8 mouse cellular contexts compared by ENCODE assay signal in genomic region chr2:177897046-177897578, GRCm38 (mm10). TPM values are rescaled to one million over a fixed set of nuclear protein-coding genes. Genes with fewer than 3 reads are reported as not detected.
A peak's percentile ranks its signal among the peaks of the same experiment; 100 is the strongest.
DNase-seq lines count a peak whose midpoint lies in the region; ATAC-seq and TF ChIP-seq lines count a peak whose summit lies in the region.
"Not testable (repeated sequence)": the region's sequence is repeated elsewhere in the genome, so short reads cannot be mapped to it uniquely, and the experiment has no call there.

Gene Gm14327 (plus strand): TSS chr2:177897096.

- WGBS in embryonic facial prominence, embryonic 14.5 days: 39% methylated on average over 8 of the region's 13 CpGs
- WGBS in kidney, adult 2 months: 56% methylated on average over 11 of the region's 13 CpGs
- 32% methylated on average over 11 of the region's 13 CpGs for WGBS in liver, embryonic 12.5 days (ENCODE audit: insufficient replicate concordance)

- peak; percentile 56 for DNase-seq in 3134 (ENCODE audit: extremely low read depth, insufficient read length, low spot score)
- DNase-seq in embryonic facial prominence, embryonic 14.5 days (ENCODE audit: low spot score); heart, postnatal 25 days (ENCODE audit: low spot score); kidney, adult 2 months: not testable (repeated sequence)
- DNase-seq in heart, adult 18-20 months: peak in 1 of 2 experiments; percentile 19

- not testable (repeated sequence) for H3K9ac ChIP-seq in embryonic facial prominence, embryonic 14.5 days (ENCODE audit: low read depth, low read length); liver, embryonic 12.5 days

- not testable (repeated sequence) for H3K4me1 ChIP-seq in brown adipose tissue, adult 24 weeks (ENCODE audit: control insufficient read depth, insufficient read depth, insufficient read length, low read length); embryonic facial prominence, embryonic 14.5 days (ENCODE audit: control insufficient read depth, insufficient read depth, low read length); kidney, adult 2 months (ENCODE audit: control insufficient read depth, insufficient read depth, low read length); liver, embryonic 12.5 days

- TF ChIP-seq POLR2A in kidney, adult 2 months (IDR thresholded peaks at IDR 0.05; ENCODE audit: low read depth, low read length); myocyte (IDR thresholded peaks at IDR 0.05; ENCODE audit: insufficient read length, low read depth): not testable (repeated sequence)

- H3K79me2 ChIP-seq in myocyte (ENCODE audit: control insufficient read depth, insufficient read depth): not testable (repeated sequence)

- H3K27ac ChIP-seq in brown adipose tissue, adult 24 weeks (replicated peaks; ENCODE audit: low read depth, low read length); embryonic facial prominence, embryonic 14.5 days (replicated peaks; ENCODE audit: low read depth, low read length); kidney, adult 2 months (ENCODE audit: insufficient read depth, low read depth, low read length); liver, embryonic 12.5 days: not testable (repeated sequence)

- not testable (repeated sequence) for H3K27me3 ChIP-seq in embryonic facial prominence, embryonic 14.5 days (replicated peaks; ENCODE audit: control insufficient read depth, insufficient read depth, low read length); kidney, adult 2 months (replicated peaks; ENCODE audit: control insufficient read depth, insufficient read depth, low read length); liver, embryonic 12.5 days (replicated peaks); myocyte (ENCODE audit: control insufficient read depth, insufficient read depth, insufficient read length)

- not testable (repeated sequence) for H3K4me2 ChIP-seq in embryonic facial prominence, embryonic 14.5 days (ENCODE audit: low read depth, low read length)
- H3K4me2 ChIP-seq in liver, embryonic 12.5 days: peak within 1 kb of the TSS; percentile 18; the same call in 1 of the 2 replicates
- peak within 1 kb of the TSS; percentile 48 for H3K4me2 ChIP-seq in myocyte (ENCODE audit: low read depth)

- not testable (repeated sequence) for H3K36me3 ChIP-seq in embryonic facial prominence, embryonic 14.5 days (ENCODE audit: control insufficient read depth, insufficient read depth, low read length); kidney, adult 2 months (ENCODE audit: control insufficient read depth, insufficient read depth, low read length); liver, embryonic 12.5 days; myocyte (ENCODE audit: control insufficient read depth, insufficient read depth)

- not testable (repeated sequence) for TF ChIP-seq CTCF in kidney, adult 2 months (conservative IDR thresholded peaks at IDR 0.05; ENCODE audit: insufficient read depth, insufficient read length, low read depth, low read length)

- intact Hi-C loops in heart, postnatal 25 days (cut with DNase I): not testable (repeated sequence)

- H3K9me3 ChIP-seq in embryonic facial prominence, embryonic 14.5 days (ENCODE audit: control insufficient read depth, low read length); liver, embryonic 12.5 days (replicated peaks): not testable (repeated sequence)

- not testable (repeated sequence) for ATAC-seq in embryonic facial prominence, embryonic 14.5 days (ENCODE audit: low read depth); liver, embryonic 12.5 days

- peak within 1 kb of the TSS; percentile 49 for H3K4me3 ChIP-seq in brown adipose tissue, adult 24 weeks (ENCODE audit: insufficient read depth, low read depth, low read length)
- H3K4me3 ChIP-seq in embryonic facial prominence, embryonic 14.5 days (ENCODE audit: low read depth, low read length): peak within 1 kb of the TSS; percentile 16; the same call in 1 of the 2 replicates
- peak within 1 kb of the TSS; percentile 42; the same call in 1 of the 2 replicates for H3K4me3 ChIP-seq in kidney, adult 2 months (ENCODE audit: insufficient read depth, low read depth, low read length)
- peak within 1 kb of the TSS; percentile 15; the same call in 1 of the 2 replicates for H3K4me3 ChIP-seq in liver, embryonic 12.5 days
- H3K4me3 ChIP-seq in myocyte: peak within 1 kb of the TSS; percentile 24

- not testable (repeated sequence) for H3ac ChIP-seq in myocyte (ENCODE audit: control insufficient read depth, insufficient read length)

RNA-seq across cellular contexts. Expression of gene Gm14327, which starts in this region (rescaled TPM):
- polyA plus RNA-seq in brown adipose tissue, adult 24 weeks (2012; ENCODE audit: insufficient read depth, insufficient read length, missing spikeins): 3.1 and 8.3 TPM in 2 replicates
- polyA plus RNA-seq in embryonic facial prominence, embryonic 14.5 days (2014; fragmentation: Nextera tagmentation; extraction: Ambion mirVana): 4.6 and 6.2 TPM in 2 replicates
- 10 to 100 TPM; 47.3 to 59.0 TPM for total RNA-seq in heart, adult 18-20 months (2021)
- 10 to 100 TPM; 39.5 to 49.1 TPM for total RNA-seq in heart, postnatal 25 days (2021)
- polyA plus RNA-seq in kidney, adult 2 months (2012; rRNA removed): 0.38 and 0.94 TPM in 2 replicates
- 1.6 and 1.8 TPM in 2 replicates for polyA plus RNA-seq in liver, embryonic 12.5 days (2016; fragmentation: Nextera tagmentation; extraction: Ambion mirVana)
- polyA plus RNA-seq in myocyte (2012; fragmentation: generic; extraction: Trizol): 1.0 TPM
